Mouse (Mus musculus): Measurements from ENCODE around the gene Ssh1. TPM values are rescaled to one million over a fixed set of nuclear protein-coding genes. Genes with fewer than 3 reads are reported as not detected.

Ssh1 gene
- total RNA-seq, 1 experiment: 11.8 TPM

- peaks cover 11 to 20% of the 10 kb centered on the region in 2 experiments; a peak in 3 of 4 replicates for H3K4me1 ChIP-seq (ENCODE audit: control insufficient read depth in 2 of 2, insufficient read depth in 2 of 2, low read length in 2 of 2, poor library complexity in 1 of 2)
- H3K27ac ChIP-seq (ENCODE audit: insufficient read depth, low read depth, low read length, poor library complexity, severe bottlenecking): peak overlapping the region; percentile 86
- no peaks in the 10 kb centered on the region for H3K9me3 ChIP-seq (ENCODE audit: control insufficient read depth, insufficient read depth, low read depth, low read length)
- H3K9ac ChIP-seq (ENCODE audit: insufficient read depth, low read depth, low read length, poor library complexity, severe bottlenecking): peak overlapping the region; percentile 89
- H3K36me3 ChIP-seq (ENCODE audit: control insufficient read depth, insufficient read depth, low read length, poor library complexity, severe bottlenecking): no peaks in the 10 kb centered on the region
- in situ Hi-C loops (cut with MboI; ENCODE audit: low sequenced_read_pairs in 2 of 2, unreplicated experiment in 2 of 2): no loop called here
- H3K4me3 ChIP-seq (ENCODE audit: insufficient read depth in 1 of 2, low read depth in 1 of 2, low read length in 2 of 2, poor library complexity in 1 of 2, severe bottlenecking in 1 of 2): peak overlapping the region; percentile 72 to 90
- TF ChIP-seq CHD2 (IDR thresholded peaks at IDR 0.05; ENCODE audit: low read depth, low read length) (no peak), HCFC1 (IDR thresholded peaks at IDR 0.05; ENCODE audit: borderline replicate concordance, insufficient read depth, low read length) (0 out of 2 replicates have a peak, but pooled peaks have one; percentile 37)
- DNase-seq (ENCODE audit: low read depth, low spot score): no peak
Observed at GRCm38 (mm10) chr5:113907786-113908567, 85.7 kb downstream of the Ssh1 start.

GRCm38 (mm10) chr5:113906958-113907735, 86.5 kb downstream of the Ssh1 start:
- H3K9ac ChIP-seq (ENCODE audit: insufficient read depth, low read depth, low read length, poor library complexity, severe bottlenecking): peak overlapping the region; percentile 89
- in situ Hi-C loops (cut with MboI; ENCODE audit: low sequenced_read_pairs in 2 of 2, unreplicated experiment in 2 of 2): no loop called here
- H3K9me3 ChIP-seq (ENCODE audit: control insufficient read depth, insufficient read depth, low read depth, low read length): no peaks in the 10 kb centered on the region
- TF ChIP-seq MAFK (IDR thresholded peaks at IDR 0.05; ENCODE audit: insufficient read depth, low read depth, low read length) (no peak), ZC3H11A (IDR thresholded peaks at IDR 0.05; ENCODE audit: borderline replicate concordance, low read depth, low read length) (no peak), HCFC1 (IDR thresholded peaks at IDR 0.05; ENCODE audit: borderline replicate concordance, insufficient read depth, low read length) (no peak), CHD2 (IDR thresholded peaks at IDR 0.05; ENCODE audit: low read depth, low read length) (no peak), ZNF384 (IDR thresholded peaks at IDR 0.05; ENCODE audit: low read depth, low read length) (no peak)
- peaks cover 11 to 24% of the 10 kb centered on the region in 2 experiments; a peak in 3 of 4 replicates for H3K4me1 ChIP-seq (ENCODE audit: control insufficient read depth in 2 of 2, insufficient read depth in 2 of 2, low read length in 2 of 2, poor library complexity in 1 of 2)
- peak overlapping the region; percentile 72 to 90 for H3K4me3 ChIP-seq (ENCODE audit: insufficient read depth in 1 of 2, low read depth in 1 of 2, low read length in 2 of 2, poor library complexity in 1 of 2, severe bottlenecking in 1 of 2)
- H3K27ac ChIP-seq (ENCODE audit: insufficient read depth, low read depth, low read length, poor library complexity, severe bottlenecking): no peak overlapping the region
- no peaks in the 10 kb centered on the region for H3K36me3 ChIP-seq (ENCODE audit: control insufficient read depth, insufficient read depth, low read length, poor library complexity, severe bottlenecking)
- no peak for DNase-seq (ENCODE audit: low read depth, low spot score)

GRCm38 (mm10) chr5:113904987-113905386, 88.7 kb downstream of the Ssh1 start:
- Histone ChIP-seq H3K36me3 (ENCODE audit: control insufficient read depth, insufficient read depth, low read length, poor library complexity, severe bottlenecking) (no peaks in the 10 kb centered on the region), H3K9ac (ENCODE audit: insufficient read depth, low read depth, low read length, poor library complexity, severe bottlenecking) (no peak overlapping the region), H3K27ac (ENCODE audit: insufficient read depth, low read depth, low read length, poor library complexity, severe bottlenecking) (no peak overlapping the region), H3K4me1 (ENCODE audit: control insufficient read depth in 2 of 2, insufficient read depth in 2 of 2, low read length in 2 of 2, poor library complexity in 1 of 2) (peaks cover 6 to 21% of the 10 kb centered on the region in 2 experiments; a peak in 3 of 4 replicates), H3K9me3 (ENCODE audit: control insufficient read depth, insufficient read depth, low read depth, low read length) (no peaks in the 10 kb centered on the region), H3K4me3 (ENCODE audit: insufficient read depth in 1 of 2, low read depth in 1 of 2, low read length in 2 of 2, poor library complexity in 1 of 2, severe bottlenecking in 1 of 2) (no peak overlapping the region)
- TF ChIP-seq MAFK (IDR thresholded peaks at IDR 0.05; ENCODE audit: insufficient read depth, low read depth, low read length) (no peak), ZNF384 (IDR thresholded peaks at IDR 0.05; ENCODE audit: low read depth, low read length) (no peak), HCFC1 (IDR thresholded peaks at IDR 0.05; ENCODE audit: borderline replicate concordance, insufficient read depth, low read length) (no peak), CHD2 (IDR thresholded peaks at IDR 0.05; ENCODE audit: low read depth, low read length) (no peak), ZC3H11A (IDR thresholded peaks at IDR 0.05; ENCODE audit: borderline replicate concordance, low read depth, low read length) (no peak)
- in situ Hi-C loops (cut with MboI; ENCODE audit: low sequenced_read_pairs in 2 of 2, unreplicated experiment in 2 of 2): no loop called here
- no peak for DNase-seq (ENCODE audit: low read depth, low spot score)

GRCm38 (mm10) chr5:113902983-113903382, 90.7 kb downstream of the Ssh1 start:
- in situ Hi-C loops (cut with MboI; ENCODE audit: low sequenced_read_pairs in 2 of 2, unreplicated experiment in 2 of 2): no loop called here
- TF ChIP-seq ZC3H11A (IDR thresholded peaks at IDR 0.05; ENCODE audit: borderline replicate concordance, low read depth, low read length) (no peak), CHD2 (IDR thresholded peaks at IDR 0.05; ENCODE audit: low read depth, low read length) (no peak)
- H3K27ac ChIP-seq (ENCODE audit: insufficient read depth, low read depth, low read length, poor library complexity, severe bottlenecking): no peak overlapping the region
- no peak for DNase-seq (ENCODE audit: low read depth, low spot score)
- no peak overlapping the region for H3K9ac ChIP-seq (ENCODE audit: insufficient read depth, low read depth, low read length, poor library complexity, severe bottlenecking)
- H3K9me3 ChIP-seq (ENCODE audit: control insufficient read depth, insufficient read depth, low read depth, low read length): no peaks in the 10 kb centered on the region
- no peak overlapping the region for H3K4me3 ChIP-seq (ENCODE audit: insufficient read depth in 1 of 2, low read depth in 1 of 2, low read length in 2 of 2, poor library complexity in 1 of 2, severe bottlenecking in 1 of 2)
- peaks cover 2 to 18% of the 10 kb centered on the region in 2 experiments; a peak in 3 of 4 replicates for H3K4me1 ChIP-seq (ENCODE audit: control insufficient read depth in 2 of 2, insufficient read depth in 2 of 2, low read length in 2 of 2, poor library complexity in 1 of 2)
- no peaks in the 10 kb centered on the region for H3K36me3 ChIP-seq (ENCODE audit: control insufficient read depth, insufficient read depth, low read length, poor library complexity, severe bottlenecking)

All from ES-E14 (cell line).